Mouse (Mus musculus) Patski (cell line): ENCODE measurements at regions not wholly inside any gene's neighbourhood (a gene's known extent, or its start where the extent isn't known, plus 50 kb on each side); places are given as distances from the start of the nearest gene placed in this dataset.

Source experiments
- ATAC-seq: fragments of 100-300 bp; one replicate; pipeline ENCODE4 v1.8.0; 2021
- CTCF ChIA-PET: fragments of 350-600 bp; sonication (Branson Sonifier 250); formaldehyde crosslinking; loops from one replicate; lab custom pipeline; 2022; ENCODE audit warnings: inconsistent platforms; lab: Charles Lee
- POLR2A ChIA-PET: fragments of 350-600 bp; sonication (Branson Sonifier 250); formaldehyde crosslinking; loops from one replicate; lab custom pipeline; 2022; ENCODE audit warnings: antibody characterized with exemption, inconsistent platforms; lab: Charles Lee
- DNase-seq: peaks from one replicate; pipeline ENCODE4 v3.0.0-alpha.2; 2011; ENCODE audit warnings: low read depth, low spot score
- H3K27me3 ChIP-seq: fragments of 371-371 bp; one replicate; pipeline ENCODE4 v1.5.1; 2021
- CTCF ChIP-seq: fragments of 100-300 bp; IDR thresholded peaks from one replicate; pipeline ENCODE4 v1.5.1; 2021
- in situ Hi-C: fragments of 300-500 bp; cut with MboI; formaldehyde crosslinking; loops from 3 replicates; pipeline ENCODE4 v1.11.1; 2018; ENCODE audit warnings: low pct_unique_long_range_greater_than_20kb, mixed read lengths

GRCm38 (mm10) chr2:61454311-61454728 is 124.1 kb upstream of the Tank start:
- TF ChIP-seq CTCF = peak; percentile 97
- CTCF ChIA-PET = interaction anchor here (0.6 to 2.2 kb wide), 19 partner anchors 8 to 1036 kb away, joined by 3 to 12 read pairs (median 4); partner anchors contain the start of gene Itgb6
- POLR2A ChIA-PET = interaction anchor here (0.5 to 0.7 kb wide), 3 partner anchors 583 to 1239 kb away, joined by 3 read pairs; no protein-coding TSS in a partner anchor
- H3K27me3 ChIP-seq = no peaks in the 10 kb centered on the region
- peak; percentile 73 for ATAC-seq
- in situ Hi-C loops = loop anchor here (5.0 to 10.0 kb wide), 2 partner anchors 650 to 702 kb away; no protein-coding TSS in a partner anchor
- peak; percentile 31 for DNase-seq

DNA sequence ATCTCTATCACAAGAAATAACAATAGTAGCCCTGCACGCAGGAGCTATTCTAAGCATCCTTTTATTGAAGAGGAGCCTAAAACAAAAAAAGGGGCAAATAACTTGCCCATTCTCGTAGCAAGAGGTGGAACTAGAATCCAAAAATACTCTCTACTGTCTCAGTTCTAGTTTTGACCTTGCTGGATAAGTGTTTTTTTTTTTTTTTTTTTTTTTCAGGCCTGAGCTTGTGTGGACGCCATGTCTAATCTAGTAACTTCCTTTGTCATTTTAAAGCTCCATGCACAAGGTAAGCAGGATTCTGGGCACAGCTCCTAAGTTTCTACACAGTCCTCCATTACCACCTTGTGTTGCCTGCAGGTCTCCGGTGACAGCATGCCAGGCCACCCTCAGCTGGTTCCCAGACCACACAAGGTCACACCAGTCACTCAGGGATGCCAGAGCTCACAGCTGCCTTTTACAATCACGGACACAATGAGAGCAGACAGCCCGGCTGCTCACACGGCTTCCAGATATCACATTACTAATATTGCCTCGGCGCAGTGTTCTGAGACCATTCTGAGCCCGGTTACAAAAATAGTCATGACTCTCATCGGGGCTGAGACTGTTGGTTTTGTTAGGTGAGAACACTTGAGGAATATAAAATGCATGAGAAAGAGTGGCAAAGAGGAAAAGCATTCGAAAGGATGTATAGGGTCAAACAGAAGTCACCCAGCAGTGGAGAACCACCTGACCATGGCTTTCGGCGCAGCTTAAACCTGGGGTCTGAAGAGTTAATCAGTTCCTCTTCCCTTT is 124.7 kb upstream of the Tank start:
- in situ Hi-C loops = loop anchor here (5.0 to 10.0 kb wide), 2 partner anchors 649 to 701 kb away; no protein-coding TSS in a partner anchor

GRCm38 (mm10) chr2:61452581-61452980 is 125.8 kb upstream of the Tank start:
- in situ Hi-C loops = loop anchor here (5.0 to 10.0 kb wide), 2 partner anchors 648 to 700 kb away; no protein-coding TSS in a partner anchor

More for the DNA sequence above, 124.7 kb upstream of the Tank start:
- POLR2A ChIA-PET = interaction anchor here (0.5 kb wide), 1 partner anchor 582 kb away, joined by 3 read pairs; no protein-coding TSS in a partner anchor
- peak; percentile 31 for ATAC-seq
- H3K27me3 ChIP-seq = no peaks in the 10 kb centered on the region
- no peak for DNase-seq
- CTCF ChIA-PET = interaction anchor here (0.9 to 2.2 kb wide), 12 partner anchors 7 to 1035 kb away, joined by 3 to 12 read pairs (median 4); no protein-coding TSS in a partner anchor
- no peak for TF ChIP-seq CTCF

DNA sequence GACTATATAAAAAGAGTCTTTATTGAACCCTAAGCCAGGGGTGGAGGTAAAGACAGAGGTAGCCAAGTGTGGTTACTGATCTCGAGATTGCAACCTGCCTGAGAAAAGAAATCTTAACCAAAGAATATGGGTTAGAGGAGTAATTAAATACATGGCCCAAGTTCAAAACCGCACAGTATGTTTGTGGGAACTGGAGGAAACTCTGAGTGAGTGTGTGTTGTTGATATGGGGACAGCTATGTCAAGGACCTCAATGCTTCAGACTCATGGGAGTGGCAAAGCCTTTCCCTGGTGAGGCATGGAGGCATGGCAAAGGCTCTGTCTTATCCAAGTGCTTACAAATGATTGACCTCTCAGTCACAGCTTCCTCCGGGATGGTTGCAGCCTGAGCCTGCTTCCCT is 127.7 kb upstream of the Tank start:
- no peak for TF ChIP-seq CTCF
- in situ Hi-C loops = loop anchor here (5.0 to 10.0 kb wide), 2 partner anchors 646 to 698 kb away; no protein-coding TSS in a partner anchor
- POLR2A ChIA-PET = no interaction called here
- H3K27me3 ChIP-seq = no peaks in the 10 kb centered on the region
- no peak for ATAC-seq
- CTCF ChIA-PET = interaction anchor here (1.9 to 2.1 kb wide), 2 partner anchors 9 to 13 kb away, joined by 4 to 6 read pairs; no protein-coding TSS in a partner anchor
- DNase-seq = no peak

More at GRCm38 (mm10) chr2:61452581-61452980, 125.8 kb upstream of the Tank start:
- CTCF ChIA-PET = no interaction called here
- no peaks in the 10 kb centered on the region for H3K27me3 ChIP-seq
- DNase-seq (no peak), ATAC-seq (no peak)
- TF ChIP-seq CTCF = no peak
- POLR2A ChIA-PET = no interaction called here

GRCm38 (mm10) chr2:61436591-61436990 is 141.8 kb upstream of the Tank start:
- in situ Hi-C loops = no loop called here
- DNase-seq (no peak), ATAC-seq (no peak)
- H3K27me3 ChIP-seq = no peaks in the 10 kb centered on the region
- CTCF ChIA-PET = interaction anchor here (1.1 kb wide), 1 partner anchor 24 kb away, joined by 3 read pairs; no protein-coding TSS in a partner anchor
- TF ChIP-seq CTCF = no peak
- POLR2A ChIA-PET = no interaction called here

GRCm38 (mm10) chr2:61407881-61408280 is 170.5 kb upstream of the Tank start:
- in situ Hi-C loops = loop anchor here (10.0 kb wide), 1 partner anchor 503 kb away; no protein-coding TSS in a partner anchor
- no peak for TF ChIP-seq CTCF
- CTCF ChIA-PET = no interaction called here

GRCm38 (mm10) chr2:61406104-61406751 is 172.2 kb upstream of the Tank start:
- ChIA-PET CTCF (no interaction called here), POLR2A (no interaction called here)
- DNase-seq = no peak
- H3K27me3 ChIP-seq = no peaks in the 10 kb centered on the region
- ATAC-seq = no peak
- in situ Hi-C loops = loop anchor here (10.0 kb wide), 1 partner anchor 501 kb away; no protein-coding TSS in a partner anchor
- no peak for TF ChIP-seq CTCF

More at GRCm38 (mm10) chr2:61407881-61408280, 170.5 kb upstream of the Tank start:
- POLR2A ChIA-PET = no interaction called here
- no peak for ATAC-seq
- H3K27me3 ChIP-seq = no peaks in the 10 kb centered on the region
- DNase-seq = no peak

GRCm38 (mm10) chr2:61405261-61405660 is 173.1 kb upstream of the Tank start:
- H3K27me3 ChIP-seq = no peaks in the 10 kb centered on the region
- DNase-seq = no peak
- in situ Hi-C loops = loop anchor here (10.0 kb wide), 1 partner anchor 500 kb away; no protein-coding TSS in a partner anchor
- ATAC-seq = no peak
- ChIA-PET CTCF (no interaction called here), POLR2A (no interaction called here)
- no peak for TF ChIP-seq CTCF

DNA sequence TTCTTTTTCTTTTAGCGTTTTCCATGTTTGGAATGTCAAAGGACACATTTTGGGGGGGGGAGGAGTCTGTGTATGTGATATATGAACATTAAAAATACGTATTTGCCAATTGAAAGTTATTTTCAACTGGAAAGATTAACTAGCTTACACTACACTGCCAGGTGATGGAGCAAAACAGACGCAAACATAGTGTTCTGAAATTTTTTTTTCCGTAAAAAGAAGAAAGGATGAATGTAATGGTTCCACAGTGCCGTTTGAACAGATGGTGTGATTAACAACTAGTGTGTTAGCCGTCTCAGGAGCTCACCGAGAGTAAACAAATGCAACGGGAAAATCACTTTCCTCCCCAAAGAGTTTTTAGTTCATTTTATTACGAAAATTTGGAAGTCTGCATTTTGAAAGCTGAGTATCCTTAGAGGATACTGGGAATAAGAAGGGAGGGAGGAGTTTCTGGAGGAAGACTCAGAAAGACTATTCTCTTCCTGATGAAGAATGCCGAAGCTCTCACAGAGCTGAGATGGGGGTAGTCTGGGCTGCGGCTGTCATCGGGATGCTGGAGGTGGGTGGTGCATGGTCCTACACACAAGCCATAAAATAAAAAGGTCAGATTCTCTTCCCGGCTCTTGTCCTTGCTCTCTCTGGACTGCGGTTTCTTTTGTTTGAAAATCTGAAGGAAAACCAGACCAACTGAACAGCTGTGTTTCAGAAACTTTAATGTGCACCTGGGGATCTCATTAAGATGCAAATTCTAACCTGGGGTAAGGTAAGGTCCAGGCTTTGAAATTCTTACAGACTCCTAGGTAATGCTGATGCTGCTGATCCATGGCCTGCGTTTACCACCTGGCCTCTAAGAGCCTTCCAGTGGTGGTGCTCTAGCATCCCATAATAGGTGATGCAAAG is 175.5 kb upstream of the Tank start:
- ChIA-PET CTCF (interaction anchor here (0.8 to 1.3 kb wide), 5 partner anchors 12 to 501 kb away, joined by 3 to 5 read pairs (median 4); no protein-coding TSS in a partner anchor), POLR2A (no interaction called here)
- in situ Hi-C loops = loop anchor here (5.0 to 10.0 kb wide), 2 partner anchors 498 to 601 kb away; no protein-coding TSS in a partner anchor
- no peaks in the 10 kb centered on the region for H3K27me3 ChIP-seq
- DNase-seq = no peak
- no peak for ATAC-seq
- TF ChIP-seq CTCF = no peak
